Mouse (Mus musculus) limb, embryonic 12.5 days (tissue): ENCODE results near the gene Ccdc167. TPM values are rescaled to one million over a fixed set of nuclear protein-coding genes. Genes with fewer than 3 reads are reported as not detected.

ENCODE experiments used
- ATAC-seq: fragments of 200-750 bp; cut with Nextera tagmentation; 2 replicates; pipeline ENCODE4 v1.8.0; 2017; ENCODE audit warnings: low read depth, moderate TSS enrichment; ENCODE audit not compliant: insufficient number of reproducible peaks, insufficient read depth, low FRiP score, low TSS enrichment
- H3K27ac ChIP-seq: fragments of 300-500 bp; sonication (generic); 2 replicates; pipeline ENCODE4 v1.5.1; 2016; ENCODE audit warnings: mild to moderate bottlenecking, moderate library complexity
- H3K27me3 ChIP-seq: fragments of 300-500 bp; sonication (generic); 2 replicates; pipeline ENCODE4 v1.6.1; 2016; ENCODE audit warnings: mild to moderate bottlenecking, moderate library complexity
- H3K36me3 ChIP-seq: fragments of 300-500 bp; sonication (generic); 2 replicates; pipeline ENCODE4 v1.6.1; 2016; ENCODE audit warnings: mild to moderate bottlenecking, moderate library complexity
- H3K4me1 ChIP-seq: fragments of 300-500 bp; sonication (generic); replicated peaks from 2 replicates; pipeline ENCODE4 v1.6.1; 2016
- H3K4me2 ChIP-seq: fragments of 300-500 bp; sonication (generic); 2 replicates; pipeline ENCODE4 v1.6.1; 2016; ENCODE audit warnings: mild to moderate bottlenecking, moderate library complexity
- H3K4me3 ChIP-seq: fragments of 300-500 bp; sonication (generic); replicated peaks from 2 replicates; pipeline ENCODE4 v1.5.1; 2016; ENCODE audit warnings: mild to moderate bottlenecking
- H3K9ac ChIP-seq: fragments of 300-500 bp; sonication (generic); replicated peaks from 2 replicates; pipeline ENCODE4 v1.6.1; 2016; ENCODE audit warnings: mild to moderate bottlenecking, moderate library complexity
- H3K9me3 ChIP-seq: fragments of 300-500 bp; sonication (generic); 2 replicates; pipeline ENCODE4 v1.6.1; 2016; ENCODE audit warnings: mild to moderate bottlenecking, moderate library complexity
- WGBS: fragments of 180-500 bp; shearing (Covaris S2); methylation state at CpG from one replicate; pipeline ENCODE4 v1.1.7; 2016; 5-methylcytosine and 5-hydroxymethylcytosine counted together
- polyA plus RNA-seq: library from polyadenylated mRNA; unstranded; fragments of >200 nt; fragmentation: Nextera tagmentation; extraction: Ambion mirVana; gene quantifications from 2 replicates; pipeline ENCODE4 v1.2.1, GENCODE M21; 2016

The Ccdc167 gene
- 16.8 and 17.5 TPM in 2 replicates for polyA plus RNA-seq

DNA sequence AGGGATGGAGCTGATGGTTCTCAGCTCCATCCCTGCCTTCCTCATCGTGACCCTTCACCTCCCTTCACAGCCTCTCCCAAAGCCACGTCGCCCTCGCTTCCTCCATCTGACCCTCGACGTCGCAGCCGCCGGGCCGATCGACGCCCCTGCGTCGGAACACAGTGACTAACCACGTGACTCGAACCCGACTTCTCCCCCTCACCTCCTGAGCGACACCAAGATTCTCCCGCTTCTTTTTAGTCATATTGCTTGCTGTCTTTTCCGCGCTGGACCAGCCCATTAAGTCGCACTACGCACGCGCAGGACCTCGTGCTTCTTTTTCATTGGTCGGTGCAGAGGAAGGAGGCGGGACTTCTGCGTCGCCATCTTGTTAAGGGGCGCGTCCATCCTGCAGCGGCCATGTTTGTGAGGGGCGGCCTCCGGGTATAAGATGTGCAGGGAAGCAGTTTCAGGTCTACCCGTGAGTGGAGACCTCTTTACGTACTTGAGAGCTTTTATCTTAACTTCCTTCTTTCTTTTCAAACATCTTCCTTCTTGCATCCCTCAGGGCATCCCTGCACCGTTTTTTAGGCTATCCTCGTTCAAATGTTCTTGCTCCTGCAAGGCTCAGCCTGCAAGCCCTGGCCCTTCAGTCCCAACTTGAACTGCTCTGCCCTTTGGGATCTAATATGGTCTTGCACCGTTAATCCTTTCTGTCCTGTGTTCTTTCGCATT lies at the start of gene Ccdc167:
Gene Ccdc167, minus strand, starts transcription at position 313 of the 714 bp plus-strand sequence.
- H3K27ac ChIP-seq = peak within 1 kb of the TSS; percentile 57; the same call in 1 of the 2 replicates
- no peaks in the 10 kb centered on the region for H3K27me3 ChIP-seq
- peak within 1 kb of the TSS; percentile 54 for H3K4me3 ChIP-seq
- peak within 1 kb of the TSS; percentile 81 for H3K4me2 ChIP-seq
- peaks cover 6% of the 10 kb centered on the region for H3K36me3 ChIP-seq
- 6% methylated on average over 41 of the region's 41 CpGs for WGBS
- peaks cover 23% of the 10 kb centered on the region for H3K4me1 ChIP-seq
- peak; percentile 87 for ATAC-seq
- peak within 1 kb of the TSS; percentile 65 for H3K9ac ChIP-seq
- H3K9me3 ChIP-seq = no peaks in the 10 kb centered on the region

DNA sequence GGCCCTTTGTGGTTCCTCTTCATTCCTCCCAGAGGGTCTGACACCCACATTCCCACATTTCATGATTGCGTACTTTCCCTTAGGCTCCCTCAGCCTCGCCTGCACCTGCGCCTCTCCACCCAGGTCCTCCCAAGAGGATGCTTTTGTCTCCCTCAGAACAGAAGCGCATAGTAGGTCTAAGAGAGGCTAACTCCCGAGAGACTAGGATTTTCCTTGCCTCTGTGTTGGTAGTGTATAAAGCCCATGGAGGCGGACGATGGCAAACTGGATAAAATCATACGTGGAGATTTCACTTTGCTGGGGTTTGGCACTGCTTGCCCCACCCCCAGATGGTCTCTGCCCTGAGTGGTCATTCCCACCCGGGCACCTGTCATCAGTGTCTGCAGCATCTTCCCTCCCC lies 48.5 kb upstream of the Ccdc167 start:
- 84% methylated on average over 9 of the region's 9 CpGs for WGBS
- no peak for ATAC-seq
- Histone ChIP-seq H3K4me1 (peaks cover 39% of the 10 kb centered on the region), H3K9ac (no peak overlapping the region), H3K4me3 (no peak overlapping the region), H3K27ac (no peak overlapping the region), H3K9me3 (no peaks in the 10 kb centered on the region), H3K36me3 (no peaks in the 10 kb centered on the region), H3K27me3 (no peaks in the 10 kb centered on the region), H3K4me2 (no peak overlapping the region)

DNA sequence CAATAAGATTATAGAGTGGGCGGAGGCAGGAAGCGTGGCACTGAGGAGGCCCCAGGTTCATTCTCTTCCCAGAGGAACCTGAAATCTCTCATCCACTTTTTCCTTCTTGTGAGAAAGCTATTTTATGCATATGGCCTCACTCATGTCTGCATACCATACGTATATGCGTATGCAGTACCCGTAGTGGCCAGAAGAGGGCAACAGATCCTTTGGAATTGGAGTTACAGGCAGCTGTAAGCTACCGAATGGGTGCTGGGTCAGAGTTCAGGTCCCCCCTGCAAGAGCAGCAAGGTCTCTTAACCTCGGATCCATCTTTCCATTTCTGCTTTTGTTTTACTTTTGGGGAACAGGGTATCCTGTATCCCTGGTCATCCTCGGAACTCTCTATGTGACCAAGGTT lies 45.7 kb upstream of the Ccdc167 start:
- no peak overlapping the region for H3K27ac ChIP-seq
- no peaks in the 10 kb centered on the region for H3K9me3 ChIP-seq
- no peak for ATAC-seq
- H3K9ac ChIP-seq = no peak overlapping the region
- 77% methylated on average over 8 of the region's 8 CpGs for WGBS
- H3K36me3 ChIP-seq = no peaks in the 10 kb centered on the region
- no peak overlapping the region for H3K4me2 ChIP-seq
- H3K4me1 ChIP-seq = peaks cover 20% of the 10 kb centered on the region
- no peaks in the 10 kb centered on the region for H3K27me3 ChIP-seq
- no peak overlapping the region for H3K4me3 ChIP-seq

DNA sequence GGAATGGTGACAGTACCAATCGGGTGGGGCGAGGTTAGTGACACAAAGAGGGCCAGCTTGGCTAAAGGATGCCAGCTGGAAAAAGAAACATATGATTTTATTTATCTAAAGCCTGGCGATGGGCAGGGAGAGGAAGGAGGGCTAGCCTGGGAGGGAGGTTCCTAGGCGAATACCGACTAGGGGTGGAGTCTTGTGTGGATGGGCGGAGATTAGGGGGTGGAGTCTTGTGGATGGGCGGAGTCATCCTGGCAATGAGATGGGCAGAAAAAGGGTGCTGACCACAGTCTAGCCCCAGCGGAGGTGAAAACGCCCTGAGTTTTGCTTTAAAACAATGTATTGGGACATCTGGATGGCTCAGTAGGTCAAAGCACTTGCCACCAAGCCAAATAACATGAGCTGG lies 45.1 kb upstream of the Ccdc167 start:
- no peak overlapping the region for H3K9ac ChIP-seq
- 77% methylated on average over 9 of the region's 9 CpGs for WGBS

DNA sequence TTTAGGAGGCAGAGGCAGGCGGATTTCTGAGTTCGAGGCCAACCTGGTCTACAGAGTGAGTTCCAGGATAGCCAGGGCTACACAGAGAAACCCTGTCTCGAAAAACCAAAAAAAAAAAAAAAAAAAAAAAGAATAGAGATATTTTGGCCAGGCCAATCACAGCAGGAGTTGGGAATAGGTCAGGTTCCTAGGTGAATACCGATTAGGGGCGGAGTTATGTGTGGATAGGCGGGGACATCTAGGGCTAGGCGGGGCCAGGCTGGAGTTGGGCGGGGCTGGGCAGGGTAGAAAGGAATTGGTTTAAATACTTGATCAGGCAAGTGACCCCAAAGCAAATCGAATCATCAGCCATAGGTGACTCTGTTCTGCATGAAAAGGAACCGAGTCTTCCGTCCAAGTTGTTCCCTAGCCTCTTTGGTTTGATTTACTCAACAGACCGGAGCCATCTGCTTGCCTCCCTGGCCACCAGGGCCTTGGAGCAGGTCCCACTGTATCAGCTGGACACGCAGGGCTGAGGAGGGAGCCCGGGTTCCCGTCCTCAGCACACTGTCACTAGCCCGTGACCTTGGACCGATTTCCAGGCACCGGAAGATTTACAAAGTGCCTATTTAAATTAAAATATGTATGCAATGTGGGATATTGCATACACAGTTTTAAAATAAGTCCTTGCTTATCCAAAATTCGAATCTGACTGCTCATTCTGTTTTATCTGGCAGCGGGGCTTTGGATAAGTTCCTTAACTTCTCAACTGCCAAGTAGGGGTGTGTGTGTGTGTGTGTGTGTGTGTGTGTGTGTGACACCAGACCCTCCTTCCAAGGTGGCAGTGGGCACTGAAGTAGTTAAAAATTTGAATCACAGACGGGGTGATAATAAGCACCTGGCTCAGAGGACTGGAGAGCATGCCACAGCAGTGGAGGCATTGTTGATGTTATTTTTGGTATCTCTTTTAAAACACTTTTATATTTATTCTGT lies 43.8 kb upstream of the Ccdc167 start:
- Histone ChIP-seq H3K4me2 (no peak overlapping the region), H3K9me3 (no peaks in the 10 kb centered on the region), H3K27ac (no peak overlapping the region), H3K27me3 (no peaks in the 10 kb centered on the region), H3K4me3 (no peak overlapping the region), H3K36me3 (no peaks in the 10 kb centered on the region), H3K9ac (no peak overlapping the region), H3K4me1 (peaks cover 9% of the 10 kb centered on the region; the same call in 1 of the 2 replicates)
- 84% methylated on average over 20 of the region's 21 CpGs for WGBS
- ATAC-seq = no peak

More for the DNA sequence above, 45.1 kb upstream of the Ccdc167 start:
- Histone ChIP-seq H3K4me3 (no peak overlapping the region), H3K27ac (no peak overlapping the region), H3K9me3 (no peaks in the 10 kb centered on the region), H3K4me1 (peaks cover 14% of the 10 kb centered on the region), H3K4me2 (no peak overlapping the region), H3K36me3 (no peaks in the 10 kb centered on the region), H3K27me3 (no peaks in the 10 kb centered on the region)
- no peak for ATAC-seq

DNA sequence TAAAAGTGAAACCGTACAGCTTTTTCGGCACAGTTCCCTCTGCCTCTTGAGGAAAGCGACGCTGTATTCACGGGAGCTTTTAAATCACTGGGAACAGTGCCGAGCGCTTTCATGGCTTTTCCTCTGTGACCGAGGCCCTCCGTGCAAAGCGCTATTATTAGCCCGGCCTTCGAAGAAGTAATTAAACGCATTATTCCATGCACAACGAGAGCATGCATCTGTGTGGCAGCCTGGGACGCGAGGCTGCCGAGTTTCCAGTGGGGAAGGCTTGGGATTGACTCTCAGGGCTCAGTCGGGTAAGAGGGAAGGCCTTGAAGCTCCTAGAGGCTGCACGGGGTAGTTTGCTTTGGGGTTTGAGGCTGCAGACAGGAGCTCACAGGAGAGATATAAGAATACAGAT lies 43.1 kb upstream of the Ccdc167 start:
- H3K4me3 ChIP-seq = no peak overlapping the region
- 0 out of 2 replicates have a peak, but pooled peaks cover 10% of the 10 kb centered on the region for H3K4me1 ChIP-seq
- H3K27me3 ChIP-seq = no peaks in the 10 kb centered on the region
- 0 out of 2 replicates have a peak overlapping the region, but pooled peaks have one; percentile 25 for H3K27ac ChIP-seq
- no peak overlapping the region for H3K9ac ChIP-seq
- WGBS = 71% methylated on average over 19 of the region's 19 CpGs
- no peaks in the 10 kb centered on the region for H3K36me3 ChIP-seq
- H3K4me2 ChIP-seq = no peak overlapping the region
- H3K9me3 ChIP-seq = no peaks in the 10 kb centered on the region
- ATAC-seq = no peak

DNA sequence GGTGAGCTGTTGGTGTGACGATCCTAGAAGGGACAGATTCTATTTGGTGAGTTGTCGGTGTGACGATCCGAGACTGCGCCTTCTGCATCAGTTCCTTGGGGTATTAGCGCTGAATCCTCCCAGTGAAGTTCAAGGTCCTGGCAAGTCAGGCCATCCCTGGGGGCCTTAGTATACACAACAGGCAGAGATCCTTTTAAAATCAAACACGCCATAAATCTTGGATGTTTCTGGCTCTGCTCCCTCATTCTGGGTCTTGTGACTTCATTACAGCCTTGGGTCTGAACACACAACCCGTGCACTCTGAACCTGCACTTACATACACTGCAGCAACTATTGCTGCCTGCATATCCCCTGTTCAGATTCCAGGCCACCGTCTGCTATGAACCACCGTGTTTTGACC lies 39.5 kb upstream of the Ccdc167 start:
- Histone ChIP-seq H3K9me3 (no peaks in the 10 kb centered on the region), H3K4me3 (no peak overlapping the region), H3K4me2 (no peak overlapping the region), H3K27ac (no peak overlapping the region), H3K36me3 (no peaks in the 10 kb centered on the region), H3K4me1 (peaks cover 14% of the 10 kb centered on the region; the same call in 1 of the 2 replicates), H3K9ac (no peak overlapping the region), H3K27me3 (no peaks in the 10 kb centered on the region)
- 68% methylated on average over 10 of the region's 10 CpGs for WGBS
- no peak for ATAC-seq

DNA sequence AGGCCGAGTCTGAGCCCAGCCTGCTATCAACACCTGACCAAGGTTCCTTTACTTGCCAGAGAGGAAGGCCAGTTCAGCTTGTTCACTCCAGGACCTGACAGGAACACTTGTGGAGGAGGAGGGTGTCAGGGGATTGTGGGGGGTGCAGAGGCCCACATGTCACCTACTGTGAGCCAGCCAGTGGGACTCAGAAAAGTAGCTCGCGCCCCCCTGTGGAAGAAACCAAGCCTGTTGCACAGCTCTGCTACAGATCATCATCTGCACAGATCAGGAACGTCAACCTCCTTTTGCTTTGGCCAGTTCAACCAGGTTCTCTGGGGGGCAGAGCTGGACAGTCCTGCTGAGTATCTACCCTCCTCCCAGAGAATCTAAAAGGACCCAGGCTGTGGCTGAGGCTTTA lies 37.7 kb upstream of the Ccdc167 start:
- H3K27me3 ChIP-seq = no peaks in the 10 kb centered on the region
- 43% methylated on average over 4 of the region's 4 CpGs for WGBS
- H3K4me3 ChIP-seq = no peak overlapping the region
- no peak overlapping the region for H3K27ac ChIP-seq
- no peaks in the 10 kb centered on the region for H3K9me3 ChIP-seq
- H3K36me3 ChIP-seq = no peaks in the 10 kb centered on the region
- H3K4me1 ChIP-seq = peaks cover 28% of the 10 kb centered on the region
- no peak overlapping the region for H3K9ac ChIP-seq
- ATAC-seq = no peak
- H3K4me2 ChIP-seq = no peak overlapping the region

DNA sequence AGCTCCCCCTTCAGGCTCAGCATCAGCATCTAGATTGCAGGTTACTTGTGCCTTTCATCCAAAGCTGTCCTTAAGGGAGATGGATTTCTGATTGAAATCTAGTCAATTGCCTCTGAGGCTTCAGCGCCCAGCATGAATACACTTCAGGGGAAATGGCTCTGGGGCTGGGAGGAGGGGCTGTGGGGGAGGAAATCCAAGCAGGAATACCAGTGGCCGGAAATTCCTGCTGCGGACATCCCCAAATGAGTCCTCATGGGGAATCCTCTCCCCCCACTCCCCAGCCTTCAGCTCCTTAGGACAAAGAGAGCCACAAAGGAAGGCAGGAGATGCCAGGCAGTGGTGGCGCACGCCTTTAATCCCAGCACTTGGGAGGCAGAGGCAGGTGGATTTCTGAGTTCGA lies 30.6 kb upstream of the Ccdc167 start:
- WGBS = 71% methylated on average over 6 of the region's 6 CpGs
- H3K9ac ChIP-seq = no peak overlapping the region
- ATAC-seq = no peak
- no peak overlapping the region for H3K4me2 ChIP-seq
- H3K36me3 ChIP-seq = no peaks in the 10 kb centered on the region
- H3K4me1 ChIP-seq = peaks cover 32% of the 10 kb centered on the region
- H3K27ac ChIP-seq = no peak overlapping the region
- H3K9me3 ChIP-seq = no peaks in the 10 kb centered on the region
- no peak overlapping the region for H3K4me3 ChIP-seq
- peaks cover 26% of the 10 kb centered on the region; the same call in 1 of the 2 replicates for H3K27me3 ChIP-seq

DNA sequence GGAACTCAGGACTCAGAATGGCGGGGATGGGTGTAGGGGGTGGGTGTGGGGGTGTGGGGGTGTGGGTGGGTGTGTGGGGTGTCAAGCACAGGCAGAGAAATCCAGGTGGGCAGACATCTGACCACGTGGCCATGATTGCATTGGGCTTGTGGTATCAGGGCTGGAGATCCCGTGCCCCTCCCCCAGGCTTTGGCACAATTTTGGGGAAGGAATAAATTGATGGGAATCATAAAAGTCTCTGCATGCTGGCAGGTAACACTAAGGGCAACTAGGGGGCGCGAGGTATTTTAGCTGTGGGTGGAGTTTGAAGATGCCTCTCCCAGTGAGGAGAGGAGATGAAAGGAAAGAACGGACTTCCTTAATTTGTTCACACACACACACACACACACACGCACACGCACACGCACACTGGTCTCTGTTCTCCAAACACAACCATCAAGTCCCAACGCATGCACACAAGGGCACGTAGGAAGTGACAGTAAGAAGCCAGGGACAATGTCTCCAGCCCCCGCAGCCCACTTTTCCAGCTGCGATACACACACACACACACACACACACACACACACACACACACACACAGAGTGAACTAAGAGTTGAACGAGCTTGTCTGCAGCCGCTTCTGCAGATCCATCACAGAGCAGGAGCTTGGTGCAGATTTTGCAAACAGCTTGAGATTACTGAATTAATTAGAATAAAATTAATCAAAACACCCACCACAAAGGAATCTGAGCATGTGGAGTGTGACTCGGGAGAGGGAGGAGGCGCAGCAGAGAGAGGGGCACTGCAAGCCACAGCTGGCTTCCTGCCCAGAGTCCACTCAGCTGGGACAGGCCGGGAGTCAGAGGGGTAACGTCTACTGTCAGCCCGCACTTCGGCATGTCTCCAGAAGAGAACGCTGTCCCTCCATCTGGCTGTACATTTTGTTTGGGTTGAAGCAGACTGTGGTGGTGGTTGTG lies 21.3 kb upstream of the Ccdc167 start:
- WGBS = 47% methylated on average over 22 of the region's 22 CpGs
- no peak for ATAC-seq
- Histone ChIP-seq H3K4me3 (no peak overlapping the region), H3K27me3 (0 out of 2 replicates have a peak, but pooled peaks cover 6% of the 10 kb centered on the region), H3K9ac (no peak overlapping the region), H3K9me3 (0 out of 2 replicates have a peak, but pooled peaks cover under 1% of the 10 kb centered on the region), H3K36me3 (no peaks in the 10 kb centered on the region), H3K4me2 (no peak overlapping the region), H3K4me1 (peaks cover 16% of the 10 kb centered on the region), H3K27ac (no peak overlapping the region)
